Mouse (Mus musculus) kidney, embryonic 15.5 days (tissue): ENCODE results near the gene Osr1. TPM values are rescaled to one million over a fixed set of nuclear protein-coding genes. Genes with fewer than 3 reads are reported as not detected.

Experiments used
- ATAC-seq: fragments of 200-750 bp; cut with Nextera tagmentation; replicated peaks from 2 replicates; pipeline ENCODE4 v1.8.0; 2017; ENCODE audit warnings: moderate TSS enrichment; ENCODE audit not compliant: low FRiP score
- H3K27ac ChIP-seq: fragments of 300-500 bp; sonication (generic); 2 replicates; pipeline ENCODE4 v1.5.1; 2015; ENCODE audit warnings: mild to moderate bottlenecking, inconsistent platforms
- H3K27me3 ChIP-seq: fragments of 300-500 bp; sonication (generic); 2 replicates; pipeline ENCODE4 v1.6.1; 2015; ENCODE audit warnings: inconsistent platforms
- H3K36me3 ChIP-seq: fragments of 300-500 bp; sonication (generic); 2 replicates; pipeline ENCODE4 v1.6.1; 2015; ENCODE audit warnings: inconsistent platforms
- H3K4me1 ChIP-seq: fragments of 300-500 bp; sonication (generic); 2 replicates; pipeline ENCODE4 v1.6.1; 2015; ENCODE audit warnings: inconsistent platforms
- H3K4me2 ChIP-seq: fragments of 300-500 bp; sonication (generic); 2 replicates; pipeline ENCODE4 v1.6.1; 2015; ENCODE audit warnings: moderate library complexity, mild to moderate bottlenecking, inconsistent platforms
- H3K4me3 ChIP-seq: fragments of 300-500 bp; sonication (generic); replicated peaks from 2 replicates; pipeline ENCODE4 v1.5.1; 2015; ENCODE audit warnings: mild to moderate bottlenecking, inconsistent platforms
- H3K9ac ChIP-seq: fragments of 300-500 bp; sonication (generic); 2 replicates; pipeline ENCODE4 v1.6.1; 2015; ENCODE audit warnings: mild to moderate bottlenecking, inconsistent platforms
- H3K9me3 ChIP-seq: fragments of 300-500 bp; sonication (generic); replicated peaks from 2 replicates; pipeline ENCODE4 v1.6.1; 2016; ENCODE audit warnings: inconsistent platforms
- WGBS: fragments of 180-500 bp; shearing (Covaris S2); methylation state at CpG from one replicate; pipeline ENCODE4 v1.1.7; 2015; ENCODE audit warnings: mixed read lengths; 5-methylcytosine and 5-hydroxymethylcytosine counted together
- polyA plus RNA-seq: library from polyadenylated mRNA; unstranded; fragments of >200 nt; fragmentation: Nextera tagmentation; extraction: Ambion mirVana; gene quantifications from 2 replicates; pipeline ENCODE4 v1.2.1, GENCODE M21; 2015

Osr1 gene
- polyA plus RNA-seq: 30.4 and 35.7 TPM in 2 replicates

- Histone ChIP-seq H3K9me3 (no peaks in the 10 kb centered on the region), H3K4me3 (peak within 1 kb of the TSS; percentile 46), H3K4me1 (peaks cover 23% of the 10 kb centered on the region), H3K27ac (no peak within 1 kb of the TSS), H3K27me3 (peaks cover 48% of the 10 kb centered on the region), H3K4me2 (peak within 1 kb of the TSS; percentile 82), H3K9ac (peak within 1 kb of the TSS; percentile 32; the same call in 1 of the 2 replicates), H3K36me3 (no peaks in the 10 kb centered on the region)
- ATAC-seq: no peak
- under 1% methylated on average over 15 of the region's 15 CpGs for WGBS
Observed at GRCm38 (mm10) chr12:9569971-9570370, at the start of gene Osr1. Gene Osr1, plus strand, starts transcription at chr12:9570116.

- H3K4me3 ChIP-seq: no peak overlapping the region
- no peak overlapping the region for H3K9ac ChIP-seq
- 94% methylated on average over 2 of the region's 2 CpGs for WGBS
- H3K4me2 ChIP-seq: no peak overlapping the region
- no peaks in the 10 kb centered on the region for H3K9me3 ChIP-seq
- ATAC-seq: no peak
- H3K27me3 ChIP-seq: no peaks in the 10 kb centered on the region
- no peak overlapping the region for H3K27ac ChIP-seq
- no peaks in the 10 kb centered on the region for H3K4me1 ChIP-seq
- H3K36me3 ChIP-seq: no peaks in the 10 kb centered on the region
Observed at GRCm38 (mm10) chr12:9550328-9550727, 19.6 kb upstream of the Osr1 start.

GRCm38 (mm10) chr12:9564956-9565355 is 5.0 kb upstream of the Osr1 start:
- Histone ChIP-seq H3K27me3 (0 out of 2 replicates have a peak, but pooled peaks cover 4% of the 10 kb centered on the region), H3K36me3 (no peaks in the 10 kb centered on the region), H3K4me3 (no peak overlapping the region), H3K4me1 (no peaks in the 10 kb centered on the region), H3K9ac (no peak overlapping the region), H3K9me3 (no peaks in the 10 kb centered on the region), H3K4me2 (no peak overlapping the region), H3K27ac (no peak overlapping the region)
- WGBS: 87% methylated on average over 3 of the region's 3 CpGs
- no peak for ATAC-seq

DNA sequence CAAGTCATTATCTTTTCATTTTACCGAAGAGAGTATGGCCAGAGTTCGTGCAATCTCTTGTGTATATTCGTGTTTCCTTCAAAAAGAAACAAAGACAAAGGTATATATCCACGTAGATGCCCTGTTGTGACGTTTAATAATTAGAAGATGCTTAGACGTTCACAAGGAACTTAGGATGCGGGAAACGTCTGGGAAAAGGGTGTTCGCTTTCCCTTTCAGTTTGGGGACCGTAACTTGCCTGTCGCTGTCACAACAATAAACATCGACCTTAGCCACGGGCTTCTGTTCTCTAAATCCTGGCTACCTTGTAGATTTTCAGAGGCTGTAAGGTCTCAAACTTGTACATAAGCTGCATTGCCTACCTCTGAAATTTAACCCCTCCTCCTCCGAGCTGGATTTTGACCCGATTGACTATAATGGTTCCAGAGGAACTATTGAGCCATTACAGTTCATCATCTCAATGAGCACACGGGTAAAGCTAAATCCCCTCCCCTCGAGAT is 630 bp downstream of the Osr1 start:
- no peak for ATAC-seq
- H3K9me3 ChIP-seq: no peaks in the 10 kb centered on the region
- peak overlapping the region; percentile 32; the same call in 1 of the 2 replicates for H3K9ac ChIP-seq
- H3K4me2 ChIP-seq: peak overlapping the region; percentile 82
- peaks cover 54% of the 10 kb centered on the region for H3K27me3 ChIP-seq
- under 1% methylated on average over 17 of the region's 17 CpGs for WGBS
- H3K4me1 ChIP-seq: peaks cover 28% of the 10 kb centered on the region
- H3K4me3 ChIP-seq: peak overlapping the region; percentile 46
- no peaks in the 10 kb centered on the region for H3K36me3 ChIP-seq
- H3K27ac ChIP-seq: no peak overlapping the region

- no peaks in the 10 kb centered on the region for H3K9me3 ChIP-seq
- H3K4me2 ChIP-seq: peak overlapping the region; percentile 82
- H3K36me3 ChIP-seq: no peaks in the 10 kb centered on the region
- whole genome bisulfite sequencing: 11% methylated on average over 13 of the region's 13 CpGs
- H3K27me3 ChIP-seq: peaks cover 61% of the 10 kb centered on the region
- H3K4me1 ChIP-seq: peaks cover 30% of the 10 kb centered on the region
- no peak; the same call in 1 of the 2 replicates for ATAC-seq
- no peak overlapping the region for H3K27ac ChIP-seq
- H3K9ac ChIP-seq: no peak overlapping the region
- H3K4me3 ChIP-seq: peak overlapping the region; percentile 46
Observed at GRCm38 (mm10) chr12:9571276-9571940, 1.5 kb downstream of the Osr1 start.

GRCm38 (mm10) chr12:9572022-9572421 is 2.1 kb downstream of the Osr1 start:
- Histone ChIP-seq H3K4me1 (peaks cover 36% of the 10 kb centered on the region), H3K4me2 (no peak overlapping the region), H3K27me3 (peaks cover 67% of the 10 kb centered on the region), H3K9ac (no peak overlapping the region), H3K4me3 (no peak overlapping the region), H3K9me3 (no peaks in the 10 kb centered on the region), H3K36me3 (no peaks in the 10 kb centered on the region), H3K27ac (no peak overlapping the region)
- no peak for ATAC-seq
- 64% methylated on average over 4 of the region's 4 CpGs for WGBS

- Histone ChIP-seq H3K4me2 (peak overlapping the region; percentile 74), H3K4me3 (peak overlapping the region; percentile 55), H3K36me3 (no peaks in the 10 kb centered on the region), H3K27me3 (peaks cover 84% of the 10 kb centered on the region), H3K9ac (0 out of 2 replicates have a peak overlapping the region, but pooled peaks have one; percentile 14), H3K27ac (no peak overlapping the region), H3K4me1 (peaks cover 37% of the 10 kb centered on the region), H3K9me3 (no peaks in the 10 kb centered on the region)
- 5% methylated on average over 12 of the region's 12 CpGs for WGBS
- 0 out of 2 replicates have a peak, but pooled peaks have one; percentile 7 for ATAC-seq
Observed at GRCm38 (mm10) chr12:9573682-9574081, 3.8 kb downstream of the Osr1 start.

GRCm38 (mm10) chr12:9574244-9574871 is 4.4 kb downstream of the Osr1 start:
- peaks cover 42% of the 10 kb centered on the region for H3K4me1 ChIP-seq
- peak overlapping the region; percentile 49 for H3K9ac ChIP-seq
- ATAC-seq: peak; percentile 69
- H3K4me3 ChIP-seq: peak overlapping the region; percentile 55
- H3K9me3 ChIP-seq: no peaks in the 10 kb centered on the region
- WGBS: under 1% methylated on average over 38 of the region's 38 CpGs
- peak overlapping the region; percentile 69 for H3K27ac ChIP-seq
- H3K27me3 ChIP-seq: peaks cover 90% of the 10 kb centered on the region
- no peaks in the 10 kb centered on the region for H3K36me3 ChIP-seq
- peak overlapping the region; percentile 74 for H3K4me2 ChIP-seq

DNA sequence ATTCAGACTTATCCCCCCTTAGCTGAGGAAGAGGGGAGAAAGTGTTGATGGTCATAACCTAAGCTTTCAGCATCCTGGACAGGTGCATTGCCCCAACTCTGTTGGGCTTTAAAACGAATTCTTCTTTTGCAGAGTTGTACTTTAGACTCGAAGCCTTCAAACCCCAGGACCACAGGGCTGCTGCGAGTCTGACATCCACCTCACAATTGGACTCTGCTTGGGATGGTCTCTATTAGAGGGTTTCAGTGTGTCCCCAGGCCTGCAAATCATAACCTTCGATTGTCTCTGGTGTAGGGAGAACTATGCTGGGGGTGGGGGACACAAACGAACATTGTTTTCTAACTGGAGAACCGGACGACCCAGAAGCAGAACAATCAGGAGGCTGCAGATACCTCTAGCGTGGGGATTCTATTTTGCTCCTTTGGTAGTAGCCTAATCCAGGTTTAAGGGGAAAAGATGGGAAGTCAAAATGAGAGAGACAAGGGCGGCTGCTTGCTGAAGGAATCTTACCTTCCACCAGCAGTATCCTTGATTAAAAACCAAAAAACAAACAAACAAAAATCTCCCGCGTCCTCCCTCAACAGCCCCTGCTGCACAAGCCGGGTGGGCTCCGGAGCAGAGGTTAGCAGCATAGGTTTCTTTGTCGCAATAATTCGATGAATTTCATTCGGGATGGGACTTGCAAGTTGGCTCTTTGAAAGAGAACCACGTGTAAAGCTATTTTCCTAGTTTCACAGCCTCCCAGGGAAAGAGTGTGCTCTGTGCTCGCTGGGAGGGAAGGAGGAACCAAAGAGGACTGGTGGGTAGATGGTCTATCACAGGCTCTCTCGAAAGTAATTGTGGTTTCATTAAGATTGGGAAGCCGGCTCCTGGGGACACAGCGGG is 5.5 kb downstream of the Osr1 start:
- H3K27me3 ChIP-seq: peaks cover 96% of the 10 kb centered on the region
- WGBS: 5% methylated on average over 21 of the region's 21 CpGs
- H3K9me3 ChIP-seq: no peaks in the 10 kb centered on the region
- no peaks in the 10 kb centered on the region for H3K36me3 ChIP-seq
- peak overlapping the region; percentile 49 for H3K9ac ChIP-seq
- H3K4me1 ChIP-seq: peaks cover 53% of the 10 kb centered on the region
- ATAC-seq: no peak
- H3K4me3 ChIP-seq: peak overlapping the region; percentile 55
- H3K4me2 ChIP-seq: peak overlapping the region; percentile 74
- H3K27ac ChIP-seq: 0 out of 2 replicates have a peak overlapping the region, but pooled peaks have one; percentile 69

GRCm38 (mm10) chr12:9576043-9576538 is 6.2 kb downstream of the Osr1 start:
- 5% methylated on average over 18 of the region's 18 CpGs for WGBS
- peaks cover 94% of the 10 kb centered on the region for H3K27me3 ChIP-seq

DNA sequence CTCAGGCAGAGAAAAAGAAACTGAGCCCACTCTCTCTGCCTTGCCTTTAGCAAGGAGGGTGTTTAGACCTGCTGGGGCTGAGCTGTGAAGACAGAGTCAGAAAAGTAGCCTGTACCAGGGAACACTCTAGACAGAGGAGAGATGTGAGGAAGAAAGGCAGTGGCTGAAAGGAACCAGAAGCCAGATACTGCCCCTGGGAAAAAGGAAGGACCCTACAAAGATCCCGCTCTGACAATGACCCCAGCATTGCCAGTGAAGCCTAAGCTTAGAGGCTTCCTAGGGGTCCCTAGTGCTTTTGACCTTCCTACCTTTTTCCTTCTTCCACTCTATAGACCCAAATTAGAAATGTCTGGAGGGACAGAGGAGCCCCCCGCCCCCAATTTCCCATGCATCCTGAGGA is 7.7 kb downstream of the Osr1 start:
- Histone ChIP-seq H3K4me1 (peaks cover 57% of the 10 kb centered on the region), H3K36me3 (no peaks in the 10 kb centered on the region), H3K4me2 (peak overlapping the region; percentile 74), H3K27ac (no peak overlapping the region), H3K9ac (peak overlapping the region; percentile 26; the same call in 1 of the 2 replicates), H3K4me3 (peak overlapping the region; percentile 55), H3K27me3 (peaks cover 93% of the 10 kb centered on the region), H3K9me3 (no peaks in the 10 kb centered on the region)
- ATAC-seq: no peak
- WGBS: 32% methylated on average over 2 of the region's 2 CpGs

More at GRCm38 (mm10) chr12:9576043-9576538, 6.2 kb downstream of the Osr1 start:
- peak overlapping the region; percentile 49 for H3K9ac ChIP-seq
- peak overlapping the region; percentile 28; the same call in 1 of the 2 replicates for H3K27ac ChIP-seq
- H3K4me2 ChIP-seq: peak overlapping the region; percentile 74
- peaks cover 54% of the 10 kb centered on the region for H3K4me1 ChIP-seq
- no peak for ATAC-seq
- peak overlapping the region; percentile 55 for H3K4me3 ChIP-seq
- H3K9me3 ChIP-seq: no peaks in the 10 kb centered on the region
- no peaks in the 10 kb centered on the region for H3K36me3 ChIP-seq
